Mouse (Mus musculus): Measurements from ENCODE around the gene Cybc1. TPM values are rescaled to one million over a fixed set of nuclear protein-coding genes. Genes with fewer than 3 reads are reported as not detected.

The Cybc1 gene
- polyA plus RNA-seq (2012; rRNA removed): 44.1 and 56.4 TPM in 2 replicates

DNA sequence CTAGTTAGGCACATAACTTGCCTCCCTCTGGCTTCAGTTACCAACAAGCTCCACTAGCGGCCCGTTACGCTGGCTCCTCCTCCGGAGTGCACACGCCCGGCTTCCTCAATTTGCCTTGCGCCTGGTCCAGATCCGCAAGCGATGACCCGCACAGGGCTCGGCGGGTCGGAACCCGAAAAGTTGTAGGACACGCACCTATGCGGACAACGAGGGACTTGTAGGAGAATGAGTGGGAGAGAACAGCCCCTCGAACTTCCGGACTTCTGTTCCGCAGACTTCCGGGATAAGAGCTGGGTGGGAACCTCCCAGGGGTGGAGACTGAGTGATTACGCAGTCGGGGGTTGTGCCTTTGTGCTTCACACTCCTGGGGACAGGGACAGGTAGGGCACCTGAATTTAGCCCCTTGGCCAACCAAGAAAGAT is at the start of gene Cybc1:
TSS of gene Cybc1 (minus strand) at position 305 of the 422 bp plus-strand sequence.
- no peak for TF ChIP-seq POLR2A (IDR thresholded peaks at IDR 0.05; ENCODE audit: borderline replicate concordance, extremely low read depth, insufficient read depth, insufficient read length, poor library complexity, severe bottlenecking)
- 0 out of 2 replicates have a peak, but pooled peaks have one; percentile 17 for TF ChIP-seq CTCF (IDR thresholded peaks at IDR 0.05; ENCODE audit: borderline replicate concordance, extremely low read depth, insufficient read depth, insufficient read length)
- peak; percentile 92 for DNase-seq (ENCODE audit: low read depth)

DNA sequence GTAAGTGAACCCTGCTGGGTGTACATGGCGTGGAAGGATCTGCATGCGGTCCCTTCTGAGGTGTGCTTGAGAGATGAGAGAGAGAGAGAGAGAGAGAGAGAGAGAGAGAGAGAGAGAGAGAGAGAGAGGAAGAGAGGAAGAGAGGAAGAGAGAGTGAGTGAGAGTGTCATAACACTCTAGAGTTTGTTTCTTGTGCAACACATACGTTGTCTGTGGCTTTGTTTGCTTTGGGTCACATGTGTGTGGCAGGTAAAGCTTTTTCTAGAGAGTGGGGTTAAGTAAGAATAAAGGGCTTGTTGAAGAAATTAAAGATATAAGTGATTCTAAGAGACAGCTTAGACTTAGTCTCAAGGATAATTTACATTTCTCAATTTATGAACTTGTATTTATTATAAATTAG is 48.9 kb upstream of the Cybc1 start:
- no peak for DNase-seq (ENCODE audit: low read depth)
- TF ChIP-seq POLR2A (IDR thresholded peaks at IDR 0.05; ENCODE audit: borderline replicate concordance, extremely low read depth, insufficient read depth, insufficient read length, poor library complexity, severe bottlenecking) (no peak), CTCF (IDR thresholded peaks at IDR 0.05; ENCODE audit: borderline replicate concordance, extremely low read depth, insufficient read depth, insufficient read length) (no peak)

DNA sequence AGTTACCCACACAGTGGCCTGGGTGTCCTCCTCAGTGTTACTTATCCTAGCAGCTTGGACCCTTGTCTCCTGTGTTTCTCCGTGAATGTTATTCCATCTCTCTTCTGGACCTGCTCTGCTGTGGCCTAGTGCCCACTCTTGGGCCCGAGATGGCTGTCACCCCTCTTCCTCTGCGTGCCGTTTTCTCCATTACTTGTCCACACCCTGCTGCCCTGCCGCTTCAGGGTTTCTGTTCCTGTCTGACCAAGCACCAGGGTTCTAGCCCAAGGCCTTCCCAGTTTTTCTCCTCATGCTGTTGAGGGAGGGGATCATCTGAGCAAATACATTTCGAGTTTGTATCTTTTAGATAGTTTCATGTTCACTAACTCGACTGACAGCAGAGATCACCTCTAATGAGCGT is 48.4 kb upstream of the Cybc1 start:
- TF ChIP-seq POLR2A (IDR thresholded peaks at IDR 0.05; ENCODE audit: borderline replicate concordance, extremely low read depth, insufficient read depth, insufficient read length, poor library complexity, severe bottlenecking): no peak
- TF ChIP-seq CTCF (IDR thresholded peaks at IDR 0.05; ENCODE audit: borderline replicate concordance, extremely low read depth, insufficient read depth, insufficient read length): no peak
- no peak for DNase-seq (ENCODE audit: low read depth)

GRCm38 (mm10) chr11:121261074-121261473 is 32.0 kb upstream of the Cybc1 start:
- TF ChIP-seq POLR2A (IDR thresholded peaks at IDR 0.05; ENCODE audit: borderline replicate concordance, extremely low read depth, insufficient read depth, insufficient read length, poor library complexity, severe bottlenecking) (no peak), CTCF (IDR thresholded peaks at IDR 0.05; ENCODE audit: borderline replicate concordance, extremely low read depth, insufficient read depth, insufficient read length) (no peak)
- no peak for DNase-seq (ENCODE audit: low read depth)

GRCm38 (mm10) chr11:121260211-121260906 is 31.2 kb upstream of the Cybc1 start:
- DNase-seq (ENCODE audit: low read depth): peak; percentile 19

GRCm38 (mm10) chr11:121259160-121260100 is 30.3 kb upstream of the Cybc1 start, which contains the start of gene Foxk2:
Gene Foxk2, plus strand, starts transcription at chr11:121259990.
- TF ChIP-seq POLR2A (IDR thresholded peaks at IDR 0.05; ENCODE audit: borderline replicate concordance, extremely low read depth, insufficient read depth, insufficient read length, poor library complexity, severe bottlenecking) (peak; percentile 69; the same call in 1 of the 2 replicates), CTCF (IDR thresholded peaks at IDR 0.05; ENCODE audit: borderline replicate concordance, extremely low read depth, insufficient read depth, insufficient read length) (no peak)
- DNase-seq (ENCODE audit: low read depth): peak; percentile 98

More at GRCm38 (mm10) chr11:121260211-121260906, 31.2 kb upstream of the Cybc1 start:
- no peak for TF ChIP-seq POLR2A (IDR thresholded peaks at IDR 0.05; ENCODE audit: borderline replicate concordance, extremely low read depth, insufficient read depth, insufficient read length, poor library complexity, severe bottlenecking)
- TF ChIP-seq CTCF (IDR thresholded peaks at IDR 0.05; ENCODE audit: borderline replicate concordance, extremely low read depth, insufficient read depth, insufficient read length): no peak

DNA sequence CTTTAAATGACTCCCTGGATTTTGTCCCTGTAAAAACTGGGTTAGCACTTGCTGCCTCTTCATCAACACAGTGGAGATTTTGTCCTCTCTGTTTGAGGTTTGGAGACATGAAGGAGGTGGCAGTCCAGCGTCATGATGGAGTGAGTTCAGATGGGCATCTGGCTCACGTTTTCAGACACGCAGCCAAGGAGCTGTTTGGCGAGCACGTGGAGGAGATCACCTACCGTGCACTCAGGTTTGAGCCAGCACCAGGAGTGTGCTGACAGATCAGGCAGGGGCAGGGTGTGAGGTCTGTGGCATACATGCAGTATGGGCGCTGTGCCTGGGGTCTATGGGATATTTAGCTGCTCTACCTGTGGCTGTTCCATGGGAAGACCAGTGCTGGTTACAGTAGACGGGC is 21.1 kb upstream of the Cybc1 start:
- DNase-seq (ENCODE audit: low read depth): no peak

DNA sequence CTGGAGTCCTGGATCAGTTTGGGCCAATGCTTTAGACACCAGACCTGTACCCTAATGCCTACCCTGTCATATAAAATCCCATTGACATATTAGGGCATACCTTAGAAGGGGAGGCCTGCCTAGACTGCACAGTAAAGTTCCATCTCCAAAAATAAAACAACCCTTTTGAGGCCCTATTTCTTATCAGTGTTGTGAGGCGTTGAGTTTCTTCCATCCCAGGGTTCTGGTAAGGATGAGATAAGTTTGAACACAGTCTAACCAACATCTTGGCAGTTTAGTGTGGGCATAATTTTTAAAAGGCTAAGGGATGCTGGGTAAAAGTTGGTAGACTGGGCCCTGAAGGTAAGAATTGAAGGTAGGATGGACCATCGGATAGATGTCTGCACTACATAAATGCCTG is 10.5 kb upstream of the Cybc1 start:
- DNase-seq (ENCODE audit: low read depth): no peak
- TF ChIP-seq POLR2A (IDR thresholded peaks at IDR 0.05; ENCODE audit: borderline replicate concordance, extremely low read depth, insufficient read depth, insufficient read length, poor library complexity, severe bottlenecking) (no peak), CTCF (IDR thresholded peaks at IDR 0.05; ENCODE audit: borderline replicate concordance, extremely low read depth, insufficient read depth, insufficient read length) (no peak)

More for the DNA sequence above, 21.1 kb upstream of the Cybc1 start:
- TF ChIP-seq POLR2A (IDR thresholded peaks at IDR 0.05; ENCODE audit: borderline replicate concordance, extremely low read depth, insufficient read depth, insufficient read length, poor library complexity, severe bottlenecking): no peak
- no peak for TF ChIP-seq CTCF (IDR thresholded peaks at IDR 0.05; ENCODE audit: borderline replicate concordance, extremely low read depth, insufficient read depth, insufficient read length)

DNA sequence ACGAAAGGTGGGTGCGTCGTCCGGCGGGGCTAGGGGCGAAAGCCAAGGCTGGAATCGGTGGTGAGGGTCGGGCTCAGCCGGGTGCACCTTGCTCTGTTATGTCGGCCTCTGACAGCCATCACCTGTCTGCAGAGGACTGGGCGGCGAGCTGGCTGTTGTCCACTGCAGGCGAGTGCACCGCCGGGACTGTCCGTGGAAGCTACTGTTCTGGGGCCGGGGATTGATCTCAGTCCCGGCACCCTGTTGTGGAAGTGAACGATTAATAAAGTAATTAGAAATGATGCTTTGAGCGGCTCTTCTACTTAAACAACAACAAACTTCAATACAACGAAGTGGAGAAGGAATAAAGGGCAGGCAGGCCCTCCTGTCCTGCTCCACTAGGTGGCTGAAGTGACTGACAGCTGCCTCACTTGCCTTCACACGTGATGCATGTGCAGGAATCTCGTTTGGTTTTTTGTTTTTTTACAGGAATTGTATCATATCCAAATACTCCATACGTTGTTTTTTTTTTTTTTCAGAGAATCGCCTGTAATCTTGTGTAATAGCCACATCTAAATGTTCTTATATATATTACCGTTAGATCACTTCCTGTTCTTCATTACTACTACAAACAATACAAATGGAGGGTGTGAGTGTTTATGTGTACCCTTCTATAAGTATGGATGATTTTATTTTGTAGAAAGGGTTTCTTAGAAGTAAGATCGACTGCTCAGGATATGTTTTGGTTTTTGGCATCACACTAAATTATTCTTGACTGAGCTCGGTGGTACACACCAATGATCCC is 8.4 kb upstream of the Cybc1 start:
- DNase-seq (ENCODE audit: low read depth): peak; percentile 77

DNA sequence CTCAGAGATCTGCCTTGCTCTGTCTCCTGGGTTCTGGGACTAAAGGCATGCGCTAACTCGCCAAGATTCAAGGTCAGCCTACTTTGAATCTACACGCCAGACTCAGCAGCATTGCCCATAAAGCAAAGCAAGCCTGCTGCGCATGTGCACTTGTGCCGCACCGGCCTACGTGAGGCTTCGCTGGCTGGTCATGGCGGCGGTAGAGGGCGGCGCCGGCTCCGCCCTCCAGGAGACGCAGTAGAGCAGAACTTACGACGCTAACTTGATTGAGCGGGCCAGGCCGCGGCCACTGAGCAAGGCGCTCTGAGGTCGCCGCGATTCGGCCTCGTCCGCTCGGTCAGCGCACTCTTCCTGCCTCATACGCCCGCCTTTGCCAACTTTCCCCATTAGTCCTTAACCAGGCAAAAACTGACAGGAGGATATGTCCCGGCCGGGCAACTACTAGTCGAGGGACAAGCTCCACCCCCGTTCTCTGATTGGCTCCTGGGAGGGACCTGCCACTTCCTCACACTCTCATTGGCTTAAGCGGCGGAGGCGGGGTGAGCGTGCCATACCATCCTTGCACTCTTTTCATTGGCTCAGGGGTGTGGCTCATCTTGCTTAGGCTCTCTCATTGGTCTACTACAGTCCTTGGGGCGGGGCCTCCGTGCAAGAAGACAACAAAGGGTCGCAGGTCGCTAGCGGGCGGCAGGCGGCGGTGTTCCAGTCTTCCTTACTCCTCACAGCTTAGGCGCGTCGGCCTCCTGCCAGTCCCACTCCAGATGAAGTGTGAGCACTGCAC is 7.6 kb upstream of the Cybc1 start, which contains the start of gene Narf:
TSS of gene Narf (plus strand) at position 690 of the 781 bp plus-strand sequence.
- DNase-seq (ENCODE audit: low read depth): peak; percentile 100
- peak; percentile 58; the same call in 1 of the 2 replicates for TF ChIP-seq CTCF (IDR thresholded peaks at IDR 0.05; ENCODE audit: borderline replicate concordance, extremely low read depth, insufficient read depth, insufficient read length)
- TF ChIP-seq POLR2A (IDR thresholded peaks at IDR 0.05; ENCODE audit: borderline replicate concordance, extremely low read depth, insufficient read depth, insufficient read length, poor library complexity, severe bottlenecking): peak; percentile 69; the same call in 1 of the 2 replicates

More for the DNA sequence above, 8.4 kb upstream of the Cybc1 start:
- peak; percentile 56; the same call in 1 of the 2 replicates for TF ChIP-seq CTCF (IDR thresholded peaks at IDR 0.05; ENCODE audit: borderline replicate concordance, extremely low read depth, insufficient read depth, insufficient read length)
- TF ChIP-seq POLR2A (IDR thresholded peaks at IDR 0.05; ENCODE audit: borderline replicate concordance, extremely low read depth, insufficient read depth, insufficient read length, poor library complexity, severe bottlenecking): no peak

Data from brain, embryonic 14.5 days (tissue).